8 mouse cellular contexts compared by ENCODE assay signal in genomic region chr17:65613463-65614412, GRCm38 (mm10). TPM values are rescaled to one million over a fixed set of nuclear protein-coding genes. Genes with fewer than 3 reads are reported as not detected.
DNase-seq lines count a peak whose midpoint lies in the region; ATAC-seq lines count a peak whose summit lies in the region.

Vapa (minus strand) TSS chr17:65613555.

- peak within 1 kb of the TSS; percentile 100 for H3K27ac ChIP-seq in hindbrain, embryonic 14.5 days

- H3K4me3 ChIP-seq in hindbrain, embryonic 14.5 days (replicated peaks; ENCODE audit: low read length): peak within 1 kb of the TSS; percentile 98

- H3K9ac ChIP-seq in hindbrain, embryonic 14.5 days: peak within 1 kb of the TSS; percentile 98

- no peaks in the 10 kb centered on the region for H3K9me3 ChIP-seq in hindbrain, embryonic 14.5 days (ENCODE audit: control insufficient read depth, low read length)

- H3K27me3 ChIP-seq in hindbrain, embryonic 14.5 days (ENCODE audit: control insufficient read depth, insufficient read depth, low read length): no peaks in the 10 kb centered on the region

- ATAC-seq in hindbrain, embryonic 14.5 days (ENCODE audit: low FRiP score): peak; percentile 93

- peak within 1 kb of the TSS; percentile 65 for H3K4me2 ChIP-seq in hindbrain, embryonic 14.5 days (replicated peaks)

- H3K36me3 ChIP-seq in hindbrain, embryonic 14.5 days (replicated peaks; ENCODE audit: control insufficient read depth, insufficient read depth): no peaks in the 10 kb centered on the region

- under 1% methylated on average over 81 of the region's 85 CpGs for WGBS in hindbrain, embryonic 14.5 days

- peaks cover 29% of the 10 kb centered on the region for H3K4me1 ChIP-seq in hindbrain, embryonic 14.5 days (replicated peaks; ENCODE audit: control insufficient read depth, insufficient read depth, low read length)

- DNase-seq in R1 (ENCODE audit: low read depth, low spot score): peak; percentile 98
- DNase-seq in cerebellum, postnatal 25 days: peak; percentile 99
- DNase-seq in frontal cortex, postnatal 25 days (ENCODE audit: low spot score in 2 of 2): peak; percentile 92 to 96
- DNase-seq in hindbrain, embryonic 14.5 days (ENCODE audit: low spot score): peak; percentile 99
- peak; percentile 98 for DNase-seq in layer of hippocampus, postnatal 36 days
- DNase-seq in lung, postnatal 36 days: peak; percentile 98
- DNase-seq in retina, postnatal 1 day: peak; percentile 98
- peak; percentile 94 to 98 for DNase-seq in urinary bladder, adult 18-20 months (ENCODE audit: low spot score in 2 of 2)

RNA-seq across cellular contexts. Expression of gene Vapa, which starts in this region (rescaled TPM):
- polyA plus RNA-seq in hindbrain, embryonic 14.5 days (2014; fragmentation: Nextera tagmentation; extraction: Ambion mirVana): 292 and 314 TPM in 2 replicates
- total RNA-seq in layer of hippocampus, postnatal 36 days (2021): 100 to 1,000 TPM; 128 to 144 TPM

Comparison
In these comparisons a context has a peak if more than half of its experiments do, and no peak if none do; other contexts are left out.
1. Peak in every context shown above with its lines: DNase-seq, ATAC-seq, H3K4me3 ChIP-seq and H3K27ac ChIP-seq.